Mouse (Mus musculus): ENCODE results near the gene Folh1. TPM values are rescaled to one million over a fixed set of nuclear protein-coding genes. Genes with fewer than 3 reads are reported as not detected.
"Not testable (repeated sequence)": the region's sequence is repeated elsewhere in the genome, so short reads cannot be mapped to it uniquely, and the experiment has no call there.

Folh1 gene
- not detected in 2 replicates for polyA plus RNA-seq (2014; fragmentation: Nextera tagmentation; extraction: Ambion mirVana)

DNA sequence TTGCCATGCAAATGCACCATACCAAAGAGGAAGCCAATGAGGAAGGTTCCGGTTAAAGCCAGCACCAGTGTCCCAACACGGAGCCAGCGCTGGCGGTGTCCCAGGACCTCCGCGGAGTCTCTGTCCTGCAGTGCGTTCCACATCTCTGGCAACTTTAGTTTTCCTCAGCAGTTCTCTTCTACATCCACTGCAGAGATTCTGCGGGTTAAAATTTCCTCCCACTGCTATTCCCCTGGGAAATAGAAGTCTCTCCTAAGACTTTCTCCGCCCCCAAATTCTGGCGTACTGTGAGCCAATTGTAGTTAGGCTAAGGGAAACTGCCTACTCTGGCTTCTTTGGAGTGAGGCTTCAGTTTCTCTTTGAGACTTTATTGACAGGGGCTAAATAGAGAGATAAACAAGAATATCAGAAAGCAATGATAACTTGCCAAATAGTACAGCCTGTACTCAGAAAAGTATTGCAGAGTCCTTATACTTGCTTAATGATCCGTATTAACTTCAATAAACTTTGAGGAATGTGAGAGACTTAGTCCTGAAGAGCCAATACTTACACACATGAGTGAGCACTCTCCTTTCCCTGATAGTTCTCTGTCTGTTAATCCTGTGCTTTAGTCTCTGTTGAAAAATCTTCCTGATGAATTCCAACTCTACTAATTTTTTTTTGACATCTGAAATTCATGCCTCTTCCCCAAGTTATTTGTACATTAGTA is at the start of gene Folh1:
TSS of gene Folh1 (minus strand) at position 327 of the 709 bp plus-strand sequence.
- H3K27ac ChIP-seq (ENCODE audit: low read depth), result no peak within 1 kb of the TSS
- H3K9ac ChIP-seq, result no peak within 1 kb of the TSS
- ATAC-seq (ENCODE audit: insufficient read depth) (no peak), DNase-seq (peak; percentile 13)
- peak within 1 kb of the TSS; percentile 18; the same call in 1 of the 2 replicates for H3K4me2 ChIP-seq
- no peak within 1 kb of the TSS for H3K4me3 ChIP-seq (ENCODE audit: low read depth, low read length)
- no peak for TF ChIP-seq CTCF (IDR thresholded peaks at IDR 0.05; ENCODE audit: low read depth)
- no peaks in the 10 kb centered on the region for H3K9me3 ChIP-seq (ENCODE audit: low read depth, low read length)
- H3K27me3 ChIP-seq (ENCODE audit: insufficient read depth, low read length), result no peaks in the 10 kb centered on the region
- 7% methylated on average over 11 of the region's 11 CpGs for WGBS
- no peaks in the 10 kb centered on the region for H3K36me3 ChIP-seq (ENCODE audit: insufficient read depth)
- H3K4me1 ChIP-seq (ENCODE audit: insufficient read depth), result no peaks in the 10 kb centered on the region

DNA sequence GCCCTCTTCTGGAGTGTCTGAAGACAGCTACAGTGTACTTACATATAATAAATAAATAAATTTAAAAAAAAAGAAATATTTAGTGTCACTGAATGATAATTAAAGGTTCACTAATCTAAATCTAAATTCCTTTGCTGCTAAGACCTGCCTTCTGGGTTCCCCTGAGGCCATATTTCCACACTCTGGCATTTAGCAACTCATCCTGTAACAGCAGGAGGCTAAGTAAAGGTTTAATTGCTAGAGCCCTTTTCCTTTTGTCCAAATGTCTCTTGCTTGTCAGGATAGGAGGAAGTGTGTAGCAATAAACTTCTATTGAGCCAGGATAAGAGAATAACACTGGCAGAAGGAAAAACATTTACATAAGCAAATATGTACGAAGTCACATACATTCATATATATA is 40.7 kb upstream of the Folh1 start:
- no peak overlapping the region for H3K4me3 ChIP-seq (ENCODE audit: low read depth, low read length)
- H3K36me3 ChIP-seq (ENCODE audit: insufficient read depth), result no peaks in the 10 kb centered on the region
- TF ChIP-seq CTCF (IDR thresholded peaks at IDR 0.05; ENCODE audit: low read depth), result no peak
- no peak overlapping the region for H3K27ac ChIP-seq (ENCODE audit: low read depth)
- no peaks in the 10 kb centered on the region for H3K4me1 ChIP-seq (ENCODE audit: insufficient read depth)
- no peak overlapping the region for H3K9ac ChIP-seq
- DNase-seq, result no peak
- H3K27me3 ChIP-seq (ENCODE audit: insufficient read depth, low read length), result no peaks in the 10 kb centered on the region
- no peak overlapping the region for H3K4me2 ChIP-seq
- no peaks in the 10 kb centered on the region for H3K9me3 ChIP-seq (ENCODE audit: low read depth, low read length)
- WGBS, result 58% methylated on average over 1 of the region's 1 CpGs
- ATAC-seq (ENCODE audit: insufficient read depth), result no peak

DNA sequence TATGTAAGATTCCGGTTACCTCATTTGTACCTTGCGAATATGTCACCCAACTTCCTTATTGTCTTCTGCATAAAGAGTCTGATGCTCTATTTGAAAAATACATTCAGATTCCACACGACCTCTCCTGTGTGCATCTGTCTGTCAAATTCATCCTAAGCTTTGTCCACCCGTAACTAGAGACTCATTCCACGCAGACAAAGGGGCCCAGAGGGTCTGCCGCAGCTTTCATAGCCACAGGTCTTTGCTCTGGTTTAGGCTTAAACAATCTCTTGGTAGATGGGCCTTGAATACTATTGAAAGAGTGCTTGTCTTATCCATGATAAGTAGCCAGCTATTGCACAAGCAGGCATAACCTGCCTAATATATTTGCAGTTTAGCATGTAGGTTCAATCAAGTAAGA is 40.0 kb upstream of the Folh1 start:
- H3K4me1 ChIP-seq (ENCODE audit: insufficient read depth); H3K9me3 ChIP-seq (ENCODE audit: low read depth, low read length); H3K4me2 ChIP-seq; ATAC-seq (ENCODE audit: insufficient read depth); H3K36me3 ChIP-seq (ENCODE audit: insufficient read depth); H3K27ac ChIP-seq (ENCODE audit: low read depth); DNase-seq; H3K27me3 ChIP-seq (ENCODE audit: insufficient read depth, low read length); H3K9ac ChIP-seq; H3K4me3 ChIP-seq (ENCODE audit: low read depth, low read length): not testable (repeated sequence)
- WGBS, result 81% methylated on average over 6 of the region's 6 CpGs

DNA sequence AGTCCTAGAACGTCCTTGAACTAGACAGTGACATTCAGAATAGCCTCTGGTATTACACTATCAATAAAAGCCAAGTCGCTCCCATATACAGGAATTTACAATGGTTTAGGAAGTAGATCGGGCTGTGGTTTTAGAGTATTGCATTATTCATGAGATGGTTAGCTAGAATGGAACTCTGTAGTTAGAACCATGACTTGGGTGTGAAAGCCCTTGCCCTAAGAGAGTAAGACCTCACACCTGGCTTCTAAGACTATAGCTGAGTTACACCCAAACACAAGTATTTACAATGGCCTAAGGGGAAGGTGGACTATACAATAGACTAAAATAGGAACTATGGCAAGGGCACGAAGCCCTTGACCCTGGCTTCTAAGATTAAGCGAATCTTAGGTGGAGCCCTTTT is 39.5 kb upstream of the Folh1 start:
- WGBS, result 87% methylated on average over 4 of the region's 5 CpGs
- H3K9me3 ChIP-seq (ENCODE audit: low read depth, low read length); DNase-seq; H3K27me3 ChIP-seq (ENCODE audit: insufficient read depth, low read length); H3K4me2 ChIP-seq; H3K4me1 ChIP-seq (ENCODE audit: insufficient read depth); H3K9ac ChIP-seq; H3K4me3 ChIP-seq (ENCODE audit: low read depth, low read length); ATAC-seq (ENCODE audit: insufficient read depth); H3K27ac ChIP-seq (ENCODE audit: low read depth); H3K36me3 ChIP-seq (ENCODE audit: insufficient read depth): not testable (repeated sequence)

DNA sequence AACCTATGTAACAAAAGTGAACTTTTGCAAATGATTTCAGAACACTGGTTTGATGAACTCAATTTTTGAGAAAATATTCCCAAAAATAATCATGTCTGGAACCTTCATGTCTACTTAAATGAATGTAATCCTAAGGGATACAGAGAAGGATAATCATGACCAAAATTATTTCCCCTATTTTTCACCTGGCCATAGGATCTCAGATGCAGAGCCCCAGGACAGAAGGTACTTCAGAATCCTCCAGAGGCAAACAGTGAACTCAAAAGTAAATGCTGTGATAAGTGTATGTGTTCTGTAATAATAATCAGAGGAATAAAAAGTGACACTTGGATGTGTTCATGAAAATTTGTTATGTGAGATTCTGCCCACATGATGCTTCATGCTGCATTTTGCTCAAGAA is 19.0 kb upstream of the Folh1 start, which contains the start of gene Vmn2r77:
TSS of gene Vmn2r77 (plus strand) at position 301 of the 400 bp plus-strand sequence.
- Histone ChIP-seq H3K4me3 (ENCODE audit: low read depth, low read length) (no peak within 1 kb of the TSS), H3K36me3 (ENCODE audit: insufficient read depth) (no peaks in the 10 kb centered on the region), H3K4me1 (ENCODE audit: insufficient read depth) (no peaks in the 10 kb centered on the region), H3K9me3 (ENCODE audit: low read depth, low read length) (no peaks in the 10 kb centered on the region), H3K9ac (no peak within 1 kb of the TSS), H3K4me2 (no peak within 1 kb of the TSS), H3K27me3 (ENCODE audit: insufficient read depth, low read length) (no peaks in the 10 kb centered on the region), H3K27ac (ENCODE audit: low read depth) (no peak within 1 kb of the TSS)
- no peak for DNase-seq
- no peak for ATAC-seq (ENCODE audit: insufficient read depth)
- TF ChIP-seq CTCF (IDR thresholded peaks at IDR 0.05; ENCODE audit: low read depth), result no peak

DNA sequence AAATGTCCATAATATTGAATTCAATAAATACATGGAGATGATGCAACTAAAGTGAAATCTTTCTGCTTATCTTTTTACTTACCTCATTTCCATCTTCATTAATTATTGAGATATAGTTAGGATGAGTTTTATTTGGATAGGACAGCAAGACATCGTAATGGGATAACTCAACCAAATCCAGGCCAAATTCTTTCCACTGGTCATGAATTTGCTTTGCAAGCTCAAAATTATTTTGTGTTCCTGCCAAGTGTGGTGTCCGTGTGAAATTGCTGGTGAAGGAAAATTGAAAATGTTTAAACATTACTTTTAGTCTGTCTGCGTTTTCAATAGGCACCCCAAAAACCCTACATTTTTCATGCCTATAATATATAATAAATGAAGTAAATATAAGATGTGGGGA is 4.1 kb downstream of the Folh1 start:
- ATAC-seq (ENCODE audit: insufficient read depth) (no peak), DNase-seq (no peak)
- H3K4me1 ChIP-seq (ENCODE audit: insufficient read depth), result no peaks in the 10 kb centered on the region
- no peaks in the 10 kb centered on the region for H3K27me3 ChIP-seq (ENCODE audit: insufficient read depth, low read length)
- H3K36me3 ChIP-seq (ENCODE audit: insufficient read depth), result no peaks in the 10 kb centered on the region
- no peak overlapping the region for H3K27ac ChIP-seq (ENCODE audit: low read depth)
- no peak overlapping the region for H3K9ac ChIP-seq
- H3K4me2 ChIP-seq, result no peak overlapping the region
- no peaks in the 10 kb centered on the region for H3K9me3 ChIP-seq (ENCODE audit: low read depth, low read length)
- 75% methylated on average over 3 of the region's 3 CpGs for WGBS
- no peak for TF ChIP-seq CTCF (IDR thresholded peaks at IDR 0.05; ENCODE audit: low read depth)
- H3K4me3 ChIP-seq (ENCODE audit: low read depth, low read length), result no peak overlapping the region

DNA sequence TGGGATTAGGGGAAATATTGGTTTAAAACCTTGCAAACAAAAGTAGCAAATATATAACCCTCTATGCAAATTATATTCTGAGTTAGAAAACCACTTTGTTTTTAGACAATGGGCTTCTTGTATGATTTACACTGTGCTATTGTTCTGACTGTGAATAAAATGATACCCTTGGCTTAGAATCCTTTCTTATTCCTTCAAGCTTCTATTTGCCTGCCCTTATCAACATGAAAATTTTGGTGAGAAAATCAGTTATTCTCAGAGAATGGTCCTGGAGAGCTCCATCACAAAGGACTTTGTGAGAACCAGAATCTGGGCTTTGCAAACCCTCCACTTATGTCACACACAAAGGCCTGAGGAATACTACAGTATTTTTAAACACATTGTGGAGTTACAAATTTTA is 11.1 kb downstream of the Folh1 start:
- ATAC-seq (ENCODE audit: insufficient read depth) (no peak), DNase-seq (no peak)
- H3K9me3 ChIP-seq (ENCODE audit: low read depth, low read length), result no peaks in the 10 kb centered on the region
- H3K27me3 ChIP-seq (ENCODE audit: insufficient read depth, low read length), result no peaks in the 10 kb centered on the region
- no peak overlapping the region for H3K9ac ChIP-seq
- H3K4me3 ChIP-seq (ENCODE audit: low read depth, low read length), result no peak overlapping the region
- H3K27ac ChIP-seq (ENCODE audit: low read depth), result no peak overlapping the region
- H3K36me3 ChIP-seq (ENCODE audit: insufficient read depth), result no peaks in the 10 kb centered on the region
- no peak for TF ChIP-seq CTCF (IDR thresholded peaks at IDR 0.05; ENCODE audit: low read depth)
- H3K4me2 ChIP-seq, result no peak overlapping the region
- no peaks in the 10 kb centered on the region for H3K4me1 ChIP-seq (ENCODE audit: insufficient read depth)
